Mouse (Mus musculus) CH12.LX (cell line): ENCODE measurements around the gene Cdh6.

ENCODE experiments used
- GABPA ChIP-seq: IDR thresholded peaks from 2 replicates; pipeline ENCODE4 v1.6.1; 2012; ENCODE audit warnings: low read depth, low read length, improper control_type of control experiment, inconsistent platforms; ENCODE audit not compliant: insufficient replicate concordance
- HCFC1 ChIP-seq: IDR thresholded peaks from 2 replicates; pipeline ENCODE4 v1.6.1; 2012; ENCODE audit warnings: low read depth, mild to moderate bottlenecking, inconsistent platforms, low read length, improper control_type of control experiment
- USF1 ChIP-seq: IDR thresholded peaks from 2 replicates; pipeline ENCODE4 v1.6.1; 2014; ENCODE audit warnings: low read depth, mild to moderate bottlenecking, inconsistent platforms, low read length, improper control_type of control experiment

- TF ChIP-seq USF1, result no peak
- no peak for TF ChIP-seq HCFC1
- TF ChIP-seq GABPA, result no peak
Observed at GRCm38 (mm10) chr15:13155418-13155817, 18.1 kb downstream of the Cdh6 start.
